Mouse (Mus musculus): ENCODE data around the gene 1700001C02Rik. TPM values are rescaled to one million over a fixed set of nuclear protein-coding genes. Genes with fewer than 3 reads are reported as not detected.

The 1700001C02Rik gene
- polyA plus RNA-seq, 1 experiment from 2014 or later, result not detected

GRCm38 (mm10) chr5:30482319-30482718, 16.5 kb downstream of the 1700001C02Rik start:
- Histone ChIP-seq H3K4me1 (ENCODE audit: control insufficient read depth, insufficient read depth, low read length) (no peaks in the 10 kb centered on the region), H3K9ac (replicated peaks; ENCODE audit: low read length) (no peak overlapping the region), H3K36me3 (replicated peaks; ENCODE audit: control insufficient read depth, insufficient read depth, low read depth, low read length) (no peaks in the 10 kb centered on the region), H3K27ac (replicated peaks; ENCODE audit: low read depth, low read length) (no peak overlapping the region), H3K27me3 (ENCODE audit: control insufficient read depth, insufficient read depth, low read length) (no peaks in the 10 kb centered on the region), H3K4me2 (ENCODE audit: low read depth, low read length) (no peak overlapping the region), H3K9me3 (replicated peaks; ENCODE audit: control insufficient read depth, low read length) (no peaks in the 10 kb centered on the region), H3K4me3 (ENCODE audit: low read depth, low read length) (no peak overlapping the region)
- WGBS, result 25% methylated on average over 3 of the region's 5 CpGs
- peak; percentile 44; the same call in 1 of the 2 replicates for ATAC-seq (replicated peaks; ENCODE audit: insufficient number of reproducible peaks, low FRiP score, low TSS enrichment, low read depth)
- peak; percentile 77 for DNase-seq (ENCODE audit: low spot score)

DNA sequence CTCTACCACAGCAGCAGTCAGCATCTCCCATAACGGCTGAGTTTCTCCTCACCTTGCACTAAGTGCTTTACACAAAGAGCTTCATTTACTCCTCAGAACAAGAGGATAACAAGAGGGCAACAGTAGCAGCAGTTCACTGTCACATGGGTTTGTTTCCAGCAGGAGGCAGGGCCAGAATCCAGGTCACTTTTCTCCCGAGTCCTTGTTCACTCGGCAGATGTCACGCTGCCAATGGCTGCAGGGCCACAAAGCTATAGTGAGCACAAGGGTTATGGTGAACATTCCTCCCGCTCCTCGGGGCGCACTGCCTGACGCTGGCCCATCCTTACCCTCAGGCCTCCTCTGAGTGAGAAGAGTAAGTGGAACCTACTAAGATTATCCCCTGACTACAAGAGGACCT, 17.7 kb downstream of the 1700001C02Rik start:
- no peak for ATAC-seq (replicated peaks; ENCODE audit: insufficient number of reproducible peaks, low FRiP score, low TSS enrichment, low read depth)
- Histone ChIP-seq H3K4me1 (ENCODE audit: control insufficient read depth, insufficient read depth, low read length) (no peaks in the 10 kb centered on the region), H3K4me3 (ENCODE audit: low read depth, low read length) (no peak overlapping the region), H3K9ac (replicated peaks; ENCODE audit: low read length) (no peak overlapping the region), H3K27me3 (ENCODE audit: control insufficient read depth, insufficient read depth, low read length) (no peaks in the 10 kb centered on the region), H3K9me3 (replicated peaks; ENCODE audit: control insufficient read depth, low read length) (no peaks in the 10 kb centered on the region), H3K36me3 (replicated peaks; ENCODE audit: control insufficient read depth, insufficient read depth, low read depth, low read length) (no peaks in the 10 kb centered on the region), H3K4me2 (ENCODE audit: low read depth, low read length) (no peak overlapping the region), H3K27ac (replicated peaks; ENCODE audit: low read depth, low read length) (no peak overlapping the region)
- 78% methylated on average over 8 of the region's 8 CpGs for WGBS
- DNase-seq (ENCODE audit: low spot score), result no peak

DNA sequence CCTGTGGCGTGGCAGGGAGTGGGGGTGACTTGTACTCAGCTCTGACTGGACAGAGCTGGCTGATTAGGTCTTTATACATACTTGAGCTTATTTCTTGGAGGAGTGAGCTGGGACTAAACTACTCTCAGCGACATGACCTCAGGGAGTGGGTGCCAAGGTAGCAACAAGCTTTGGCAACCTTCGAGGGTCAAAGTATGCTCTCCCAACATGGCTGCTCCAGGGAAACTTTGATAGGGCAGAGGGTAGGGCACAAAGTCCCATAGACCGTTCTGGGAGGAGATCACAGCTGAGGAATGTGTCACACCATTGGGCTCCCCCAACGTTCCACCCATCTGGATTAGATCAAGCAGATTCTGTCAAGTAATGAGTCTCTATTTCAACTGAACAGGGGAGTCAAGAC, 18.7 kb downstream of the 1700001C02Rik start:
- no peaks in the 10 kb centered on the region for H3K9me3 ChIP-seq (replicated peaks; ENCODE audit: control insufficient read depth, low read length)

GRCm38 (mm10) chr5:30485136-30485535, 19.3 kb downstream of the 1700001C02Rik start:
- 82% methylated on average over 6 of the region's 6 CpGs for WGBS
- ATAC-seq (replicated peaks; ENCODE audit: insufficient number of reproducible peaks, low FRiP score, low TSS enrichment, low read depth) (no peak), DNase-seq (ENCODE audit: low spot score) (no peak)
- Histone ChIP-seq H3K4me2 (ENCODE audit: low read depth, low read length) (no peak overlapping the region), H3K27ac (replicated peaks; ENCODE audit: low read depth, low read length) (no peak overlapping the region), H3K9me3 (replicated peaks; ENCODE audit: control insufficient read depth, low read length) (no peaks in the 10 kb centered on the region), H3K9ac (replicated peaks; ENCODE audit: low read length) (no peak overlapping the region), H3K36me3 (replicated peaks; ENCODE audit: control insufficient read depth, insufficient read depth, low read depth, low read length) (no peaks in the 10 kb centered on the region), H3K27me3 (ENCODE audit: control insufficient read depth, insufficient read depth, low read length) (no peaks in the 10 kb centered on the region), H3K4me1 (ENCODE audit: control insufficient read depth, insufficient read depth, low read length) (no peaks in the 10 kb centered on the region), H3K4me3 (ENCODE audit: low read depth, low read length) (no peak overlapping the region)

More for the DNA sequence above, 18.7 kb downstream of the 1700001C02Rik start:
- Histone ChIP-seq H3K4me1 (ENCODE audit: control insufficient read depth, insufficient read depth, low read length) (no peaks in the 10 kb centered on the region), H3K4me3 (ENCODE audit: low read depth, low read length) (no peak overlapping the region), H3K27me3 (ENCODE audit: control insufficient read depth, insufficient read depth, low read length) (no peaks in the 10 kb centered on the region), H3K9ac (replicated peaks; ENCODE audit: low read length) (no peak overlapping the region), H3K27ac (replicated peaks; ENCODE audit: low read depth, low read length) (no peak overlapping the region), H3K4me2 (ENCODE audit: low read depth, low read length) (no peak overlapping the region), H3K36me3 (replicated peaks; ENCODE audit: control insufficient read depth, insufficient read depth, low read depth, low read length) (no peaks in the 10 kb centered on the region)
- DNase-seq (ENCODE audit: low spot score), result no peak
- ATAC-seq (replicated peaks; ENCODE audit: insufficient number of reproducible peaks, low FRiP score, low TSS enrichment, low read depth), result no peak
- WGBS, result 73% methylated on average over 5 of the region's 5 CpGs

DNA sequence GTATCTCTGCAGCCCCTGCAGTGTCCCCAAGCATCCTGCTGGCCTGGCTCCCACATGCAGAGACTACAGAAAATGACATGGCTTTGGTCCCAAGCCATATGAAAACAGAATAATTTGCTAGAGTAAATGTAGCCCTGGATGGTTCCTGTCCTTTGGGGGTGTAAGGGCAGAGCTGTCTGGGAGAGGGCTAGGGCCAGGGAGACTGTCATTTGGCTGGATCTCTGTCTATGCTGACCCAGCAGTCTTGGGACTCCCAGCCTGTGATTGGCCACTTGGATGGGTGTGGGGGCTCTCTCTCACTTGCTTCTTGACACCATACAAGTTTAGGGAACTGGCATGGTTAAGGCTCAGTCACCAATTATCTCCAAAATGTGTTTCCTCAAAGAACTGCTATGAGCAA, 24.4 kb downstream of the 1700001C02Rik start:
- Histone ChIP-seq H3K27me3 (ENCODE audit: control insufficient read depth, insufficient read depth, low read length) (no peaks in the 10 kb centered on the region), H3K9ac (replicated peaks; ENCODE audit: low read length) (no peak overlapping the region), H3K36me3 (replicated peaks; ENCODE audit: control insufficient read depth, insufficient read depth, low read depth, low read length) (no peaks in the 10 kb centered on the region), H3K4me3 (ENCODE audit: low read depth, low read length) (no peak overlapping the region), H3K9me3 (replicated peaks; ENCODE audit: control insufficient read depth, low read length) (no peaks in the 10 kb centered on the region), H3K4me2 (ENCODE audit: low read depth, low read length) (no peak overlapping the region), H3K27ac (replicated peaks; ENCODE audit: low read depth, low read length) (no peak overlapping the region), H3K4me1 (ENCODE audit: control insufficient read depth, insufficient read depth, low read length) (no peaks in the 10 kb centered on the region)
- DNase-seq (ENCODE audit: low spot score) (no peak), ATAC-seq (replicated peaks; ENCODE audit: insufficient number of reproducible peaks, low FRiP score, low TSS enrichment, low read depth) (no peak)

DNA sequence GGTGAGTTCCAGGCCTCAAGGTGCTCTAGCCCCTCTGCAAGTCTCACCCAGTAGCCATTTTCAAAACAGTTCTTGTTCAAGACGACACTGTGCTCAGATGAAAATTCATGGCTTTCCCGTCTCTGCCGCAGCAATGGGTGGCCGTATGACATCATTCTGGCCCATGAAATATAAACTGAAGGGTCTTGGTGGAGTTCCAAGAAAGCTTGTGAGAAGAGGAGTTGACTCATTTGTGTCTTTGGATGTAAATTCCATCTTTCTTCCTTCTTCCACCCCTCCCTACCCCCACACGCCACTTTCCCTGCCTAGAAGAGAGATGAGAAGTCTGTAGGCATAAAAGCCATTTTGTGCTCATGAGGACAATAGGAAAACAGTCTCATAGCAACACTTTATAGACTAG, 25.0 kb downstream of the 1700001C02Rik start:
- H3K4me3 ChIP-seq (ENCODE audit: low read depth, low read length), result no peak overlapping the region
- H3K27ac ChIP-seq (replicated peaks; ENCODE audit: low read depth, low read length), result no peak overlapping the region
- no peaks in the 10 kb centered on the region for H3K4me1 ChIP-seq (ENCODE audit: control insufficient read depth, insufficient read depth, low read length)
- H3K27me3 ChIP-seq (ENCODE audit: control insufficient read depth, insufficient read depth, low read length), result no peaks in the 10 kb centered on the region
- no peaks in the 10 kb centered on the region for H3K9me3 ChIP-seq (replicated peaks; ENCODE audit: control insufficient read depth, low read length)
- no peaks in the 10 kb centered on the region for H3K36me3 ChIP-seq (replicated peaks; ENCODE audit: control insufficient read depth, insufficient read depth, low read depth, low read length)
- DNase-seq (ENCODE audit: low spot score) (no peak), ATAC-seq (replicated peaks; ENCODE audit: insufficient number of reproducible peaks, low FRiP score, low TSS enrichment, low read depth) (no peak)
- no peak overlapping the region for H3K4me2 ChIP-seq (ENCODE audit: low read depth, low read length)
- 93% methylated on average over 5 of the region's 5 CpGs for WGBS
- H3K9ac ChIP-seq (replicated peaks; ENCODE audit: low read length), result no peak overlapping the region

DNA sequence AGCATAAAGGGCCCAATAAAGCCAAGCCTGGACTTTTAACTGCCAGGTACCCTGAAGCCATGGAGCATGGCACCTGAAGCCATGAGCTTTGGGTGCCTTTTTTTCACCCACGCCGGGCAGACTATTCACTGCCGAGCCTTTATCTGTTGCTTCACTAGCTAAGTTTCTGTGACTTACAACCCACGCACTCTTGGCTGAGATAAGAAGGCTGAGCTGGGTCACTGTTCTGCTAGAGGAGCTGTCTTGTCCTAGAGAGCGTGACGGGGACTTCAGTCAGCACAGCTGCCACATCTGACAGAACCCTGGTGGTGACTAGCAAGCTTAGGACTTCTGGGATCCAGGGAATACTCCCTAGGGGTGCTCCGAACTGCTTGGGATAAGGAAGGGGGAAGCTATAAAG, 27.9 kb downstream of the 1700001C02Rik start:
- H3K4me2 ChIP-seq (ENCODE audit: low read depth, low read length), result no peak overlapping the region
- H3K27me3 ChIP-seq (ENCODE audit: control insufficient read depth, insufficient read depth, low read length), result no peaks in the 10 kb centered on the region
- no peak overlapping the region for H3K9ac ChIP-seq (replicated peaks; ENCODE audit: low read length)
- WGBS, result 82% methylated on average over 7 of the region's 7 CpGs
- no peak overlapping the region for H3K27ac ChIP-seq (replicated peaks; ENCODE audit: low read depth, low read length)
- no peaks in the 10 kb centered on the region for H3K36me3 ChIP-seq (replicated peaks; ENCODE audit: control insufficient read depth, insufficient read depth, low read depth, low read length)
- no peak for ATAC-seq (replicated peaks; ENCODE audit: insufficient number of reproducible peaks, low FRiP score, low TSS enrichment, low read depth)
- no peak for DNase-seq (ENCODE audit: low spot score)
- no peak overlapping the region for H3K4me3 ChIP-seq (ENCODE audit: low read depth, low read length)
- H3K9me3 ChIP-seq (replicated peaks; ENCODE audit: control insufficient read depth, low read length), result no peaks in the 10 kb centered on the region
- H3K4me1 ChIP-seq (ENCODE audit: control insufficient read depth, insufficient read depth, low read length), result peaks cover 3% of the 10 kb centered on the region; the same call in 1 of the 2 replicates

GRCm38 (mm10) chr5:30494606-30495005, 28.8 kb downstream of the 1700001C02Rik start:
- Histone ChIP-seq H3K9me3 (replicated peaks; ENCODE audit: control insufficient read depth, low read length) (no peaks in the 10 kb centered on the region), H3K4me3 (ENCODE audit: low read depth, low read length) (no peak overlapping the region), H3K4me1 (ENCODE audit: control insufficient read depth, insufficient read depth, low read length) (peaks cover 3% of the 10 kb centered on the region; the same call in 1 of the 2 replicates), H3K36me3 (replicated peaks; ENCODE audit: control insufficient read depth, insufficient read depth, low read depth, low read length) (no peaks in the 10 kb centered on the region), H3K27ac (replicated peaks; ENCODE audit: low read depth, low read length) (no peak overlapping the region), H3K27me3 (ENCODE audit: control insufficient read depth, insufficient read depth, low read length) (no peaks in the 10 kb centered on the region), H3K4me2 (ENCODE audit: low read depth, low read length) (no peak overlapping the region), H3K9ac (replicated peaks; ENCODE audit: low read length) (no peak overlapping the region)
- DNase-seq (ENCODE audit: low spot score), result peak; percentile 57
- WGBS, result 60% methylated on average over 7 of the region's 7 CpGs
- ATAC-seq (replicated peaks; ENCODE audit: insufficient number of reproducible peaks, low FRiP score, low TSS enrichment, low read depth), result no peak; the same call in 1 of the 2 replicates
